Mouse (Mus musculus) hindbrain, embryonic 16.5 days (tissue): ENCODE results near the gene Bcl2a1c. TPM values are rescaled to one million over a fixed set of nuclear protein-coding genes. Genes with fewer than 3 reads are reported as not detected.
A peak's percentile ranks its signal among the peaks of the same experiment; 100 is the strongest.
"Not testable (repeated sequence)": the region's sequence is repeated elsewhere in the genome, so short reads cannot be mapped to it uniquely, and the experiment has no call there.

Experiments
- ATAC-seq: fragments of 200-750 bp; cut with Nextera tagmentation; 2 replicates; pipeline ENCODE4 v1.8.0; 2017; ENCODE audit warnings: moderate TSS enrichment, moderate library complexity
- H3K27ac ChIP-seq: fragments of 300-500 bp; sonication (generic); 2 replicates; pipeline ENCODE4 v1.5.1; 2014; ENCODE audit warnings: low read depth, mild to moderate bottlenecking, control low read depth, low read length, moderate library complexity
- H3K27me3 ChIP-seq: fragments of 300-500 bp; sonication (generic); replicated peaks from 2 replicates; pipeline ENCODE4 v1.6.1; 2014; ENCODE audit warnings: low read length; ENCODE audit not compliant: control insufficient read depth, insufficient read depth
- H3K36me3 ChIP-seq: fragments of 300-500 bp; sonication (generic); 2 replicates; pipeline ENCODE4 v1.6.1; 2014; ENCODE audit warnings: mild to moderate bottlenecking, low read length, moderate library complexity, mixed read lengths; ENCODE audit not compliant: control insufficient read depth, insufficient read depth
- H3K4me1 ChIP-seq: fragments of 300-500 bp; sonication (generic); 2 replicates; pipeline ENCODE4 v1.6.1; 2014; ENCODE audit warnings: low read depth, low read length; ENCODE audit not compliant: control insufficient read depth, insufficient read depth
- H3K4me2 ChIP-seq: fragments of 300-500 bp; sonication (generic); 2 replicates; pipeline ENCODE4 v1.6.1; 2014; ENCODE audit warnings: mild to moderate bottlenecking, low read length, control low read depth, moderate library complexity
- H3K4me3 ChIP-seq: fragments of 300-500 bp; sonication (generic); 2 replicates; pipeline ENCODE4 v1.5.1; 2014; ENCODE audit warnings: mild to moderate bottlenecking, low read length, control low read depth, moderate library complexity
- H3K9ac ChIP-seq: fragments of 300-500 bp; sonication (generic); 2 replicates; pipeline ENCODE4 v1.6.1; 2014; ENCODE audit warnings: low read depth, mild to moderate bottlenecking, control low read depth, low read length, moderate library complexity
- H3K9me3 ChIP-seq: fragments of 300-500 bp; sonication (generic); 2 replicates; pipeline ENCODE4 v1.6.1; 2014; ENCODE audit warnings: mild to moderate bottlenecking, low read length, moderate library complexity; ENCODE audit not compliant: control insufficient read depth
- WGBS: fragments of 180-500 bp; shearing (Covaris S2); extraction: QIAGEN DNeasy Blood & Tissue Kit; methylation state at CpG from one replicate; pipeline ENCODE4 v1.1.7; 2014; 5-methylcytosine and 5-hydroxymethylcytosine counted together
- polyA plus RNA-seq: library from polyadenylated mRNA; unstranded; fragments of >200 nt; fragmentation: Nextera tagmentation; extraction: Ambion mirVana; gene quantifications from 2 replicates; pipeline ENCODE4 v1.2.1, GENCODE M21; 2015

Gene Bcl2a1c
- not detected in 2 replicates for polyA plus RNA-seq

DNA sequence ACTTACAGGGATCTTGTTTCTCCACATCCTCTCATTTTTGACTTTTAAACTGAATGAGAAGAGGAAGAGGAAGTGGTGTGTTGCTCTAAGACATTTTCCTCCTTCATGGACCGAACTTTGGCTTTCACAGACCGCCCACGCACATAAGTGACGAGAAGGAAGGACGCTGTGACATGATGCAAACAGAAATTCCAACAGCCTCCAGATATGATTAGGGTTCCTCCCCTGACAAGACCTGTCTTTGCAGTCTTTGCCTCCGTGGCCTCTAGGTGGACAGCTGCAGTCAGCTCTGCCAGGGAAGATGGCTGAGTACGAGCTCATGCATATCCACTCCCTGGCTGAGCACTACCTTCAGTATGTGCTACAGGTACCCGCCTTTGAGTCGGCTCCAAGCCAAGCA lies at the start of gene Bcl2a1c:
Bcl2a1c (plus strand) TSS at position 281 of the 400 bp plus-strand sequence.
- not testable (repeated sequence) for H3K4me1 ChIP-seq, H3K4me3 ChIP-seq, H3K36me3 ChIP-seq, H3K9ac ChIP-seq, H3K4me2 ChIP-seq, ATAC-seq, H3K27me3 ChIP-seq, H3K27ac ChIP-seq, H3K9me3 ChIP-seq
- WGBS, result 81% methylated on average over 9 of the region's 9 CpGs

DNA sequence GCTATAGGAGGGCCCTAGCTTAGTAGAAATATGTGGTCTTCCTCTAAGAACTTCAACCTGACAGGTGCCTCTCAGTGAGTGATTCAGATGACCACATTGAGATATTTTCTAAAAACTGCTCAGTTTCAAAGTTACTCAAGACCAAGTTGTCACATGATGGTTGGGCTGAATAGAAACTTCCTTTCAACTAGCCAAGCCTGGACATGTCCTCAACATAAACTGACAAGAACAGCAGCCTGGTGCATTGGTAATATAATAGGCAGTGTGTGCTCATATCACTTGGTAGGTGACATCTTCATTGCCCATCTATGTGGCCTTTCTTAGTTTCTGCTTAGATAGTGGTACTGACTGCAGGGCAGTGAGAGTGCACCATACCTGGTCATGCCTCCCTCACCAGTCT lies 24.0 kb upstream of the Bcl2a1c start:
- not testable (repeated sequence) for ATAC-seq, H3K4me2 ChIP-seq, H3K4me3 ChIP-seq, H3K4me1 ChIP-seq, H3K9ac ChIP-seq, H3K27me3 ChIP-seq, H3K36me3 ChIP-seq, H3K9me3 ChIP-seq, H3K27ac ChIP-seq

DNA sequence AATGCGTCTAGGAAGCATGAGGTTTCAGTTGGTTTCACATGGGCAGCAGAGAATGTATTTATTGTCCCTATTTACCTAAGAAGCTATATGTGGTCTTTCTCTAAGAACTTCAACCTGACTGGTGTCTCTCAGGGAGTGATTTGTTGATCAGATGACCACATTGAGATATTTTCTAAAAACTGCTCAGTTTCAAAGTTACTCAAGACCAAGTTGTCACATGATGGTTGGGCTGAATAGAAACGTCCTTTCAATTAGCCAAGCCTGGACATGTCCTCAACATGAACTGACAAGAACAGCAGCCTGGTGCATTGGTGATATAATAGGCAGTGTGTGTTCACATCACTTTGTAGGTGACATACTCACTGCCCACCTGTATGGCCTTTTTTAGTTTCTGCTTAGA lies 18.2 kb upstream of the Bcl2a1c start:
- not testable (repeated sequence) for H3K27ac ChIP-seq, H3K27me3 ChIP-seq, H3K9me3 ChIP-seq, H3K4me1 ChIP-seq, H3K9ac ChIP-seq, H3K4me3 ChIP-seq, H3K4me2 ChIP-seq, H3K36me3 ChIP-seq, ATAC-seq
- 80% methylated on average over 2 of the region's 2 CpGs for WGBS

DNA sequence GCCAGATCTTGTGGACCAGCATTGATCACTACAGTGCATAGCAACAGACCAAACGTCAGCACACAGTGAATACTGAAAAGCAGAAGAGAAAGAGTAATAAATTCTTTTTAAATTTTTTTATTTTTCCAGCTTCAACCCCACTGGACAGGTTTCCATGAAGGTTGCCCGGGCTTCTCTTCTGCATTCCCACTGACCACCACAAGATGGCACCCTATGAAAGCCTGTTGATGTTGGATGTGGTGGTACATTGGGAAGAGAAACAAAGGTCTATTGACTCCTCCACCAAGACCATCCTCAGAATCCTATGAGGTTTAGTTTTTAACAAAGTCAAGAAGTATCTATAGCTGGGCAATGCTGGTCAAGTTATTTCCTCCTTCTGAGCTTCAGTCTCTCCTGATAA lies 11.9 kb upstream of the Bcl2a1c start:
- Histone ChIP-seq H3K27ac (no peak overlapping the region), H3K4me3 (no peak overlapping the region), H3K9me3 (no peaks in the 10 kb centered on the region), H3K36me3 (no peaks in the 10 kb centered on the region), H3K4me2 (no peak overlapping the region), H3K27me3 (no peaks in the 10 kb centered on the region), H3K4me1 (no peaks in the 10 kb centered on the region), H3K9ac (no peak overlapping the region)
- 8% methylated on average over 2 of the region's 2 CpGs for WGBS
- no peak for ATAC-seq

DNA sequence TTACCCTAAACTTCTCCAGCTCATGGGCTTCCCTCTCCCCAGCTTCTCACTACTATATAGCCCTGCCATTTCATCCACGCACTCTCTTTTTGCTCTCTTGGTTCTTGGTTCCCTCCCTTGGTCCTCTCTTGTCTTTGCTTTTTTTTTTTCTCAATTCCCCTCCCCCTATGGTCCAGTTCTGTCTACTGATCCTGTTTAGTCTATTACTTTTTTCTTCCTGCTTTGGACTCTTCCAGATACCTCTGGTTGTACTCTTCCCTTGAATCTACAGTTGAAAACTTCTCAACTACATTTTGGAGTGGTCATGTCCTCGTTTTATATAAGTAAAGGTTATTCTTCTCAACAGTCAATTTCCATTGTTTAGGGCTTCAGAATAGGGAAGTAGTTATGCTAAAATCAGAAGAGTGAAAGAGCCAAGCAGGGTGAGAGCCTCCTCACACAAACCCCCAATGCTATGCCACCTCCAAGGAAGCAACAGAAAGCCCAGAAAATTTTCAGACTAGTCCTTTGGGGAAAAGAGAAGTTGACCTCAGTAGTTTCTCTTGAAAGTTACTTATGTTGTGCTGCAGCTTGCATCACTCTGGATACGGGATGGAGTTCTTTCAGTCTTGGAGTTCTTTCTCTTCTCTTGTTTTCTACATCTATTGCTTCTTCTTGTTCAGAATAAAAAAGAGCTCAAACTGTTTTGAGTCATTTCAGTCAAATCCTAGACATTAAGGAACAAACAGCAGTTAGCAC lies 3.8 kb upstream of the Bcl2a1c start:
- no peaks in the 10 kb centered on the region for H3K27me3 ChIP-seq
- H3K9ac ChIP-seq, result no peak overlapping the region
- no peaks in the 10 kb centered on the region for H3K4me1 ChIP-seq
- no peak overlapping the region for H3K27ac ChIP-seq
- WGBS, result 73% methylated on average over 3 of the region's 3 CpGs
- H3K4me2 ChIP-seq, result no peak overlapping the region
- no peaks in the 10 kb centered on the region for H3K36me3 ChIP-seq
- no peaks in the 10 kb centered on the region for H3K9me3 ChIP-seq
- H3K4me3 ChIP-seq, result no peak overlapping the region
- no peak for ATAC-seq

DNA sequence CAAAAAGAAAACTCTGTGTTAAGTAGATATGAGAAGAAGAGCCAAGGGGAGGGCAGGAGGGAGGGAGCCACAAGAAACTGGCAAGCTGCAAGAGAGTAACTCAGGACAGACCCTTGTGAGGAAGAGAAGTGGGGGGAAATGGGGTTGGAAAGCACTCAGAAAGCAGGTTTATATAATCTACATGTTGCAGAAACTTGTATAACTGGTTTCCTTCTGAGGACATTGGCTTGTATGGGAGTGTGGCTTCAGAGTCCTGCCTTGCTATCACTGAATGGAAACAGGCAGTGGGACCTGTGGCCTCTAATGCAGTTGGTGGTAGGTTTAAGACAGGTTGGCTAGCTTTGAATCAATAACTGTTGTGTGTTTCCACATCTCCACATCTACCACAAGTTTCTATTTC lies 1.6 kb upstream of the Bcl2a1c start:
- not testable (repeated sequence) for H3K36me3 ChIP-seq, H3K27ac ChIP-seq, H3K9ac ChIP-seq, ATAC-seq, H3K4me3 ChIP-seq, H3K9me3 ChIP-seq, H3K27me3 ChIP-seq, H3K4me1 ChIP-seq, H3K4me2 ChIP-seq

DNA sequence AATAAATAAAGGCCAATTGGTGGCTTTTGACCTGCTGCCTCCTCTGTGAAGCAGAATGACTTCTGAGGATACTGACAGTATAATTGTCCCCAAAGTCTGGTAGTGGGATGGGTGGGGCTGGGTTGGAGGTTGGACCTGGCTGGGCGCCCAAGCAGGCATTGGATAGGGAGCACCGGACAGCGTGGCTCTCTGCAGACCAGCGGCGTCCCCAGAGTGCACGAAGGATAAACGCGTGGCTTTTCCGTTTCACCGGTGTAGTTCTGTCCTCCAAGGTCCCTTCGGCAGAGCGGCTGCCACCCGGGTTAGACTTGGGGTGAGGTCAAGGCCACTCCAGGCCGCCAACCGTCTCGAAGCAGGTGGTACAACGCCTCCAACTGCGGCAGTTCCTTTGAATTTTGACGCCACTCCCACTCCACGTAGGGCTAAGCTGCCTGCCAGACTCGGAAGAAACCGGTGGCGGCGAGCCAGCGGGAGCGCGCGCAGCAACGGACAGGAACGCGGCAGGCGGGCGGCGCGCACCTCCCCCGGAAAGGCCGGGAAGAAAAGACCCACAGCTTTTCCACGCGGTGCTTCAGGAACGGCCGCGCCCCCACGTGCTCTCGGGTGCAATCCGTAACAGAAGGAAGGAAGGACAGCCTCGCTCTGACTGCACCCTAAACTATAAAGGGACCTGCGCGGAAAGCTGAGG lies 38.0 kb downstream of the Bcl2a1c start:
- Histone ChIP-seq H3K36me3 (no peaks in the 10 kb centered on the region), H3K4me2 (peak overlapping the region; percentile 96), H3K9me3 (no peaks in the 10 kb centered on the region), H3K27me3 (no peaks in the 10 kb centered on the region), H3K4me3 (peak overlapping the region; percentile 60), H3K4me1 (peaks cover 4% of the 10 kb centered on the region), H3K27ac (peak overlapping the region; percentile 64), H3K9ac (peak overlapping the region; percentile 80)
- WGBS, result under 1% methylated on average over 48 of the region's 48 CpGs
- ATAC-seq, result peak; percentile 91

DNA sequence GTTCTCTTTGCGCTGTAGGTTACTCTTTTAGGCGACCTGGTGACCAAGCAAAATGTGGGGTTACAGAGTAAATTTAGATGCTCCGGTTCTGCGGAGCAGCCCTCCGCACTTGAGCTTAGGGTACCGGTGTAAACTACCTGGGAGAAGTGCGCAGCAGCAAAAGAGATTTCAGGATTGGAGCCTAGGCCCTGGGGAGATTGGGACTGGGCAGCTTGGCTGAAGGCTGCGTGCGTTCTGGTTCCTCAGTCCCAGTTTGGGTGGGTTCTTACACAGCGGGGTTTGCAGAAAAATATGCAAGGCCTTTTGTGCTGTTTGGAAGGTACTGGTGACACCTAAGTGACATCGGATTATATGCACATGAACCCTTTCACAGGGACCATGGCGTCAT lies 38.5 kb downstream of the Bcl2a1c start:
- H3K27me3 ChIP-seq, result no peaks in the 10 kb centered on the region
- H3K4me1 ChIP-seq, result peaks cover 4% of the 10 kb centered on the region
- H3K9ac ChIP-seq, result peak overlapping the region; percentile 80
- peak overlapping the region; percentile 64 for H3K27ac ChIP-seq
- H3K4me3 ChIP-seq, result peak overlapping the region; percentile 60
- 12% methylated on average over 12 of the region's 12 CpGs for WGBS
- H3K36me3 ChIP-seq, result no peaks in the 10 kb centered on the region
- H3K9me3 ChIP-seq, result no peaks in the 10 kb centered on the region
- H3K4me2 ChIP-seq, result peak overlapping the region; percentile 96
- ATAC-seq, result no peak; the same call in 1 of the 2 replicates

DNA sequence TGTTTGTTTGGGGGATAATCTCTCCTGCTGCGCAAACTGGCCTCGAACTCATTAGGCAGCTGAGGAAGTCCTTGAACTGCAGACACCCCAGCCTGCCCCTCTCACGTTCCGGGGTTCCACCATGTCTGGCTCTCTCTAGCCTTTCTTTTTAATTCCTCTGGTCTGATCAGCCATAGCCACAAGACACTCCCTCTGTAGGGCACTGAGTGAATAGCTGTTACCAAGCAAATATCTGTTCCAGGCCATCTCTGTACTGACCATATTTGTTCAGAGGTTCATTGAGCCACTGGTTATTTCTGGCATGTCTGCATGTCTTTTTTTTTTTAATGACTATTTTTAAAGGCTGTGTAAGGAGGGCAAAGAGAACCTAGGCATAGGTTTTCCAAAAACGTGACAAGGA lies 39.5 kb downstream of the Bcl2a1c start:
- H3K9ac ChIP-seq, H3K36me3 ChIP-seq, H3K4me1 ChIP-seq, ATAC-seq, H3K4me2 ChIP-seq, H3K9me3 ChIP-seq, H3K27me3 ChIP-seq, H3K27ac ChIP-seq, H3K4me3 ChIP-seq: not testable (repeated sequence)
- 65% methylated on average over 5 of the region's 5 CpGs for WGBS
